Mouse (Mus musculus): ENCODE measurements around the gene Gm609. TPM values are rescaled to one million over a fixed set of nuclear protein-coding genes. Genes with fewer than 3 reads are reported as not detected.

The Gm609 gene
- polyA plus RNA-seq, 2 experiments = 0.03 TPM; not detected in 1

- peaks cover 2% of the 10 kb centered on the region; the same call in 1 of the 2 replicates for H3K27me3 ChIP-seq (ENCODE audit: control insufficient read depth, insufficient read depth, low read length)
- H3K36me3 ChIP-seq (replicated peaks; ENCODE audit: control insufficient read depth, insufficient read depth, low read depth) = no peaks in the 10 kb centered on the region
- no peak within 1 kb of the TSS for H3K27ac ChIP-seq
- under 1% methylated on average over 28 of the region's 28 CpGs for WGBS (ENCODE audit: insufficient replicate concordance)
- no peak within 1 kb of the TSS for H3K9ac ChIP-seq (replicated peaks)
- no peaks in the 10 kb centered on the region for H3K9me3 ChIP-seq (ENCODE audit: control insufficient read depth, low read length)
- no peaks in the 10 kb centered on the region; a peak in 1 of 4 replicates for H3K4me1 ChIP-seq (replicated peaks; ENCODE audit: control insufficient read depth in 2 of 2, insufficient read depth in 2 of 2, low read length in 1 of 2)
- H3K4me2 ChIP-seq (ENCODE audit: low read depth) = peak within 1 kb of the TSS; percentile 51
- peak within 1 kb of the TSS; percentile 19 to 35 for H3K4me3 ChIP-seq (ENCODE audit: insufficient read depth in 1 of 2, low read depth in 2 of 2, low read length in 2 of 2)
- DNase-seq (ENCODE audit: low read depth in 3 of 3, low spot score in 3 of 3) (no peak), ATAC-seq (ENCODE audit: insufficient read depth) (no peak)
- TF ChIP-seq CTCF (IDR thresholded peaks at IDR 0.05; ENCODE audit: low read depth) (no peak), EP300 (IDR thresholded peaks at IDR 0.05; ENCODE audit: low read depth) (no peak)
Observed at GRCm38 (mm10) chr16:45408425-45409063, 84.2 kb downstream of the Gm609 start, which contains the start of gene Cd200. Cd200 (minus strand) TSS chr16:45409053.

- H3K9ac ChIP-seq (replicated peaks) = no peak overlapping the region
- no peaks in the 10 kb centered on the region; a peak in 1 of 4 replicates for H3K4me1 ChIP-seq (replicated peaks; ENCODE audit: control insufficient read depth in 2 of 2, insufficient read depth in 2 of 2, low read length in 1 of 2)
- DNase-seq (ENCODE audit: low read depth in 3 of 3, low spot score in 3 of 3) (no peak), ATAC-seq (ENCODE audit: insufficient read depth) (no peak)
- H3K36me3 ChIP-seq (replicated peaks; ENCODE audit: control insufficient read depth, insufficient read depth, low read depth) = no peaks in the 10 kb centered on the region
- no peak overlapping the region for H3K27ac ChIP-seq
- H3K4me3 ChIP-seq (ENCODE audit: insufficient read depth in 1 of 2, low read depth in 2 of 2, low read length in 2 of 2) = no peak overlapping the region
- no peak overlapping the region; the same call in none of the 2 replicates for H3K4me2 ChIP-seq (ENCODE audit: low read depth)
- H3K9me3 ChIP-seq (ENCODE audit: control insufficient read depth, low read length) = no peaks in the 10 kb centered on the region
- H3K27me3 ChIP-seq (ENCODE audit: control insufficient read depth, insufficient read depth, low read length) = peaks cover 2% of the 10 kb centered on the region; the same call in 1 of the 2 replicates
- no peak for TF ChIP-seq CTCF (IDR thresholded peaks at IDR 0.05; ENCODE audit: low read depth)
- TF ChIP-seq EP300 (IDR thresholded peaks at IDR 0.05; ENCODE audit: low read depth) = no peak
- WGBS (ENCODE audit: insufficient replicate concordance) = 36% methylated on average over 9 of the region's 9 CpGs
Observed at GRCm38 (mm10) chr16:45407645-45408400, 84.9 kb downstream of the Gm609 start.

- TF ChIP-seq EP300 (IDR thresholded peaks at IDR 0.05; ENCODE audit: low read depth) = no peak
- no peak for TF ChIP-seq CTCF (IDR thresholded peaks at IDR 0.05; ENCODE audit: low read depth)
- no peak overlapping the region for H3K27ac ChIP-seq
- no peak overlapping the region for H3K4me3 ChIP-seq (ENCODE audit: insufficient read depth in 1 of 2, low read depth in 2 of 2, low read length in 2 of 2)
- no peaks in the 10 kb centered on the region; a peak in 1 of 4 replicates for H3K4me1 ChIP-seq (replicated peaks; ENCODE audit: control insufficient read depth in 2 of 2, insufficient read depth in 2 of 2, low read length in 1 of 2)
- H3K4me2 ChIP-seq (ENCODE audit: low read depth) = no peak overlapping the region
- DNase-seq (ENCODE audit: low read depth in 3 of 3, low spot score in 3 of 3) (no peak), ATAC-seq (ENCODE audit: insufficient read depth) (no peak)
- H3K36me3 ChIP-seq (replicated peaks; ENCODE audit: control insufficient read depth, insufficient read depth, low read depth) = no peaks in the 10 kb centered on the region
- H3K27me3 ChIP-seq (ENCODE audit: control insufficient read depth, insufficient read depth, low read length) = peaks cover 2% of the 10 kb centered on the region; the same call in 1 of the 2 replicates
- WGBS (ENCODE audit: insufficient replicate concordance) = 70% methylated on average over 5 of the region's 5 CpGs
- H3K9me3 ChIP-seq (ENCODE audit: control insufficient read depth, low read length) = no peaks in the 10 kb centered on the region
- no peak overlapping the region for H3K9ac ChIP-seq (replicated peaks)
Observed at GRCm38 (mm10) chr16:45407091-45407490, 85.7 kb downstream of the Gm609 start.

DNA sequence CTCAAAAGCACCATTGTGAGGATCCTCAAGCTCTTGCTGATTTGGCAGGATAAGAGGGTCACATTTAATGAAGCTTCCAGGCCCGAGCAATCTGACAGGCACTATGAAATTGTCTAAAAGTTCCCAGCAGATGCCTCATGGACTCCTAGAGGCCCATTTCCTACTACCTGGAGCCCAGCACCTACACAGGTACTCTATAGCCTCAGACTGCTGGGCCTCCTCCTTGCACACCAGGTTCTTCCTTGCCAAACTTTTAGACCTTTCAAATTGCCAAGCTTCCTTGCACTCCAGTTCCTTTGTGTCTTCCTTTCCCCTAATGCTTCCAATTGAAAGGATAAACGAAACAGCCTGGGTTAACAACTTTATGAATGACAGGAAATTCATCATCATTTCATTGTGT lies 89.8 kb downstream of the Gm609 start:
- no peaks in the 10 kb centered on the region for H3K9me3 ChIP-seq (ENCODE audit: control insufficient read depth, low read length)
- WGBS (ENCODE audit: insufficient replicate concordance) = 42% methylated on average over 2 of the region's 2 CpGs
- ATAC-seq (ENCODE audit: insufficient read depth) = no peak

GRCm38 (mm10) chr16:45402036-45402435 lies 90.7 kb downstream of the Gm609 start:
- ATAC-seq (ENCODE audit: insufficient read depth) (no peak), DNase-seq (ENCODE audit: low read depth in 3 of 3, low spot score in 3 of 3) (no peak)
- TF ChIP-seq EP300 (IDR thresholded peaks at IDR 0.05; ENCODE audit: low read depth) (no peak), CTCF (IDR thresholded peaks at IDR 0.05; ENCODE audit: low read depth) (no peak)
- H3K4me3 ChIP-seq (ENCODE audit: insufficient read depth in 1 of 2, low read depth in 2 of 2, low read length in 2 of 2) = no peak overlapping the region
- H3K4me1 ChIP-seq (replicated peaks; ENCODE audit: control insufficient read depth in 2 of 2, insufficient read depth in 2 of 2, low read length in 1 of 2) = no peaks in the 10 kb centered on the region
- no peak overlapping the region for H3K27ac ChIP-seq
- H3K27me3 ChIP-seq (ENCODE audit: control insufficient read depth, insufficient read depth, low read length) = no peaks in the 10 kb centered on the region
- H3K9ac ChIP-seq (replicated peaks) = no peak overlapping the region
- 44% methylated on average over 1 of the region's 1 CpGs for WGBS (ENCODE audit: insufficient replicate concordance)
- no peak overlapping the region for H3K4me2 ChIP-seq (ENCODE audit: low read depth)
- no peaks in the 10 kb centered on the region for H3K9me3 ChIP-seq (ENCODE audit: control insufficient read depth, low read length)
- H3K36me3 ChIP-seq (replicated peaks; ENCODE audit: control insufficient read depth, insufficient read depth, low read depth) = no peaks in the 10 kb centered on the region

More for the DNA sequence above, 89.8 kb downstream of the Gm609 start:
- Histone ChIP-seq H3K4me1 (replicated peaks; ENCODE audit: control insufficient read depth in 2 of 2, insufficient read depth in 2 of 2, low read length in 1 of 2) (no peaks in the 10 kb centered on the region), H3K36me3 (replicated peaks; ENCODE audit: control insufficient read depth, insufficient read depth, low read depth) (no peaks in the 10 kb centered on the region), H3K9ac (replicated peaks) (no peak overlapping the region), H3K4me3 (ENCODE audit: insufficient read depth in 1 of 2, low read depth in 2 of 2, low read length in 2 of 2) (no peak overlapping the region), H3K27me3 (ENCODE audit: control insufficient read depth, insufficient read depth, low read length) (peaks cover under 1% of the 10 kb centered on the region; the same call in 1 of the 2 replicates), H3K4me2 (ENCODE audit: low read depth) (no peak overlapping the region), H3K27ac (no peak overlapping the region)
- TF ChIP-seq CTCF (IDR thresholded peaks at IDR 0.05; ENCODE audit: low read depth) (no peak), EP300 (IDR thresholded peaks at IDR 0.05; ENCODE audit: low read depth) (no peak)
- DNase-seq (ENCODE audit: low read depth in 3 of 3, low spot score in 3 of 3) = no peak
